Mouse (Mus musculus): ENCODE measurements around the gene BC024063. TPM values are rescaled to one million over a fixed set of nuclear protein-coding genes. Genes with fewer than 3 reads are reported as not detected.

The BC024063 gene
- 1.8 and 4.2 TPM in 2 replicates for polyA plus RNA-seq (2012; rRNA removed)

GRCm38 (mm10) chr10:82082728-82083621 lies at the start of gene BC024063:
TSS of gene BC024063 (plus strand) at chr10:82083353.

GRCm38 (mm10) chr10:82047597-82048459 lies 35.3 kb upstream of the BC024063 start, which contains the start of gene Zfp873:
TSS of gene Zfp873 (plus strand) at chr10:82048123.

GRCm38 (mm10) chr10:82127850-82128401 lies 44.8 kb downstream of the BC024063 start, which contains the start of gene AU041133:
TSS of gene AU041133 (plus strand) at chr10:82128013.

Other genes with a start within 250 kb of the BC024063 start
- 4.6 and 8.8 TPM in 2 replicates for gene Gm32687, start 219.4 kb upstream of the BC024063 start, polyA plus RNA-seq (2012; rRNA removed)
- gene Zfp781, start 152.9 kb upstream of the BC024063 start, polyA plus RNA-seq (2012; rRNA removed), result 1.4 and 3.8 TPM in 2 replicates
- gene Zfp873, start 35.2 kb upstream of the BC024063 start, polyA plus RNA-seq (2012; rRNA removed), result 8.5 and 12.7 TPM in 2 replicates
- gene AU041133, start 44.7 kb downstream of the BC024063 start, polyA plus RNA-seq (2012; rRNA removed), result 1.5 and 2.8 TPM in 2 replicates
- gene Zfp938, start 157.9 kb downstream of the BC024063 start, polyA plus RNA-seq (2012; rRNA removed), result 8.5 and 15.3 TPM in 2 replicates
- not detected in 2 replicates for gene 4932415D10Rik, start 233.2 kb downstream of the BC024063 start, polyA plus RNA-seq (2012; rRNA removed)